Mouse (Mus musculus) MEL-GATA-1-ER (cell line): ENCODE results near the gene Mthfd1l.

Source experiments
- DNase-seq: peaks from one replicate; pipeline ENCODE4 v3.0.0-alpha.2; 2012; ENCODE audit warnings: low read depth; ENCODE audit errors: extremely low read depth

Gene Mthfd1l

DNA sequence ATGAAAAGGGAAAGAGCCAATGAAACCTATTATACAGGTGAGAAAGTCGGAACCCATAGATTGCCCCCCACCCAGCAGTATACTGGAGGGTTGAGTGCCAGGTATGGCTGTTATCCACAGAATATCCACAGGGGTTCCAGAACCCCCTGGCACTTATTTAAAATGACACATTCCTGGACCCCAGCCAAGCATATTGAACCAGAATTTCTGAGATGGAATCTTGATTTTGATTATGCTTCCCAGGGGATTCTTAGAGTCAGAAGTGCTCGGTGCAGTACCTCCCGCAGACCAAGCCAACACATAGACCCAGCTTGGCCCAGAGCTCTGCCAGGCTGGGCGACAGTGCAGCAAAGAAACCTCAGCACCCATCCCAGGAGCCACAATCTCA is 3.7 kb downstream of the Mthfd1l start:
- no peak for DNase-seq

DNA sequence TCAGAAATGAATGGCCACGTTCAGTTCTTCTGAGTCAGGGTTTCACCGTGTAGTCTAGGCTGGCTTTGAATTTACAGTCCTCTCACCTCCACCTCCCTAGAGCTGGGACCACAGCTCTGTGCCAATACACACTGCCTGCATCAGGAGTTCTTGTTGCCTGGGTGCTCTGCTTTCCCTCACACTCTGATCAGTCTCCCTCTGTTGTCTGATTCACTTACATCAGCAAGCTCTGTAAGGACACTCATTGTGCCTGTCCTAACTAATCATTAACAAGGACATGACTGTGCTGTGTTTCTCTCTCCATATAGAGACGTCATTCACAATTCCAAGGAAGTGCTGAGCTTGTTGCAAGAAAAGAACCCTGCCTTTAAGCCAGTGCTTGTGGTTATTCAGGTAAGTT is 5.4 kb downstream of the Mthfd1l start:
- DNase-seq: no peak

DNA sequence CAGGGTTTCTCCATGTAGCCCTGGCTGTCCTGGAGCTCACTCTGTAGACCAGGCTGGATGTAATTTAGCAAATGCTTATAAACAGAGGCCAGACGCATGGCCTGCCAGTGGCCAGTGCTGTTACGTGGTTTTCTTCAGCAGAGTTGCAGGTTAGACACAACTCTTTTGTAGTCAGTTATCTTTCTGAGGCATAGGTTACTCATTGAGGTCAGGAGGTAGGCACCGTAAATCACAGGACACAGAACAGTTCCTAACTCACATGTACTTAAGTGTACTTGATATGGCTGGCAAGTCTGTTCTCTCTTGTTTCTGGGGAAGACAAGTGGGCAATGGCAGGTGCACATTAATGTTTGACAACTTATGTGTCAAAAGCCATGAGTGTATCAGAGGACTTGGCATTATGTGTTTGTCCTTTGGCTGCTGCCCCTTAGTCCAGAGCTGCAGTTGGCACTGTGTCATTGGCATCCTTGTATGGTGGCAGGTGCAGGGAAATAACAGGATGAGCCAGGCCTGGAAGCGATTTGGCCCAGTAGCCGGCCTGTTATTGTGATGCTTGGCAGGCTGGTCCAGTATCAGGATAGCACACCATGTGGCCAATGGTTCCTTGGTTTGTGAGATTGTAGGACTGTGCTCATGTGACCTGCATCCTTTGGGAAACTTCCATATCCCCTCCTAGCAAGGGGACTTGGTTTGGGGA is 6.0 kb downstream of the Mthfd1l start:
- DNase-seq: no peak

DNA sequence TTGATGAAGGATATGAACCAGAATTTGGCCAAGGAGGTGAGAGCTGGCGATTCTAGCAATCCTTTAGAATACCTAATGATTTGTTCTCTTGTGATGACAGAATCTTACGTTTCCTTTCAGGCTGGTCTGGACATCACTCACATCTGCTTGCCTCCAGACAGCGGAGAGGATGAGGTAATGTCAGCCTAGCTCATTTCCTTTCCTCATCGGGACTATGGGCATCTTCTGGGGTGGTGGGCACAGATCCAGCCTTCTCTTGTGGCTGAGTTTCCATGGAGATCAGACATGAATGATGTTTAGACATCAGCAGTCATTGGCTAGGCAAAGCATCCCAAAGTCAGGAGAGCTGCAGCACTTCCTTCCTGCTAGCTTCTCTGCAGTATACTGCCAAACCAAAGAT is 7.3 kb downstream of the Mthfd1l start:
- DNase-seq: no peak

DNA sequence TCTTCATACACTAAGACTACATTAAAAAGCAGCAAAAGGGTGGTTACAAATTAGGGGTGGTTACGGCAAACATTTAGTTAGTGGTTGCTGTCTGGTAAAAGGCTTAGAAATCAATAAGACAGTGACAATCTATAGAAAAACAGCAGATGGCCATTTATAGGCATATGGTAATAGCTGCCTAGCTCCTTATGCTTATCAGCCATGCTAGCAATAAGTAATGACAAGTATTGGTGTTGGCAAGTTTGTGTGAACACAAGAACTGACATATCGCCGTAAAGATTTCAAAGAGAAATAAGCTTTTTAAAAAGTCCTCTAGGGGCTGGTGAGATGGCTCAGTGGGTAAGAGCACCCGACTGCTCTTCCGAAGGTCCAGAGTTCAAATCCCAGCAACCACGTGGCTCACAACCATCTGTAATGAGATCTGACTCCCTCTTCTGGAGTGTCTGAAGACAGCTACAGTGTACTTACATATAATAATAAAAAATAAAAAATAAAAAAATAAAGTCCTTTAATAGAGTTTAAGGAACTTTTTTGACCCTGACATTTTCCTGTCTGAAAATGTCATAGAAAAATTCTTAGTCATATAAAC is 17.5 kb downstream of the Mthfd1l start:
- no peak for DNase-seq

DNA sequence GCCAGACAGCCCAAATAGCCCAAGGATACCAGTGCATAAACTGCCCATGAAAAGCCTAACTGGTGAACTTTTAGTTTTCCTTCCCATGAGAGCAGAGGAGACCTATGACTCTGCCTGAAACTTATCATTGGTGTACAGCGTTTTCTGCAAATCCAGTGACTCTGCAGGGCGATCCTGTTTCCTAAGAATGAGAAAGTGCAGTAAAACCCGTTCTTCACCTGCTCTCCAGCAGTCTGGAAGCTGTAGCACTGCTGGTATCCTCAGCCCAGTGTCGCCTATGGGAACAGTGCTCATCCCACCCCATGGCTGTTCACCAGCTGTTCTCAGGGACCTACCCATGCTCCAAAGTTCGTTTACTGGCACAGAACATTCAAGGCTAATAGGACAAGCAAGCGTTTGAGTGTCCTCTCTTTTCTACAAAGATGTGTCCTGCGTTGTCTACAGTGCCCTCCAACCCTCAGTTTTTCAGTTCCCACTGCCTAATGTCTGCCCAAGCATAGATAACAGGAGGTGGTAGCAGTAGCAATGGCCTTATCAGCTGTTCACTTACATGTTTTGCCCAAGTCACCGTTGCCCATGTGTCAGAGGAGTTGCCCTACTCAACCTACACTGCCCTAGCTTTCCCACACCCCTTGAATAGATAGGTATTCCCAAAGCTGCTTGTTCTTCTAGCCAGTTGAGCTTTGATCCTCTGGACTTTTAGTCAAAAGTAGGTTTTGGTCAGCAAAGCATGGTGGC is 20.6 kb downstream of the Mthfd1l start:
- peak; percentile 25 for DNase-seq

DNA sequence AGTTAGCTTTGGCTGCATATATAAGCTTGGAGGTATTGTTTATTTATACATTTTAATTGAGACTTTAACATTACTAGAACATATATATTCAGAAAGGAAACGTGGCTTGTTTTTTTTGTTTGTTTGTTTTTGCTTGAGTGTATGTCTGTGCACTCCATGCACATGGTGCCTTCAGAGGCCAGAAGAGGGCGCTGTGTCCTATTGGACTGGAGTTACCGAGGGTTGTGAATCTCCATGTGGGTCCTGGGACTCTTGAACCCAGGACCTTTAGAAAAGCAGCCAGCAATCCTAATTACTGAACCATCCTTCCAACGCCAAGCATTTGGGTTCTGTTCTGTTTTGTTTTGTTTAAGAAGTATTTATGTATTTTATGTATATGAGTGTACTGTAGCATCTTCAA is 22.4 kb downstream of the Mthfd1l start:
- no peak for DNase-seq

DNA sequence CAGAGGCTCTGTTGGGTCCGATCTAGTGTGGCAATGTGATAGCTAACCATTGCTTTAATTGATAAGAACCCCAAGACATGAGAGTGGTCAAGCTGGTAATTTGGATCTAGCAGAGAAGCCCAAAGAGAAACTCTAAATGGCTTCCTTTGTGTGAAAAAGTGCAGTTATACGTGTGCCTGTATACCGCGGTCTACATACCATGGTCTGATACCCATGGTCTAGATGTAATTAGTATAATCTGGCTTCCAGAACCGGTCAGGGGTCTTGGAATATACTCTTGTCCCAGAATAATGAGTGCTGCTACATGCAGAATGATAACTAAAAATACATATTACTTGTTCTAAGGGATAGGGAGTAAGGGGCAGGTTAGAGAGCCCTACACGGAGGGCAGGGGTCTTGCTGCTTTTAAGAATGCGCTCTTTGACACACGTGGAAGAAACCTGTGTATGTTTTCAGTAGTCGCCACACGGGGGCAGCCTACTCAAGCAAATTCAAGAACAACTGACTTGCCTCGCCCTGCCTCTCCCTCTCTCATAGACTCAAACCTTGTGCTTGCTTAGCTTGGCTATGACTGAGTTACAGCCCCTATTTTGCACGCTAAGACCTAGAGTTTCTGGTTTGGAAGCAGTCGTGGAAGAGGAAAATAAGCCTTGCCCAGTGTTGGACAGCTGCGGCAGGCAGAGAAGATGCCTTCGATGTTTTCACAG is 23.4 kb downstream of the Mthfd1l start:
- DNase-seq: peak; percentile 39

DNA sequence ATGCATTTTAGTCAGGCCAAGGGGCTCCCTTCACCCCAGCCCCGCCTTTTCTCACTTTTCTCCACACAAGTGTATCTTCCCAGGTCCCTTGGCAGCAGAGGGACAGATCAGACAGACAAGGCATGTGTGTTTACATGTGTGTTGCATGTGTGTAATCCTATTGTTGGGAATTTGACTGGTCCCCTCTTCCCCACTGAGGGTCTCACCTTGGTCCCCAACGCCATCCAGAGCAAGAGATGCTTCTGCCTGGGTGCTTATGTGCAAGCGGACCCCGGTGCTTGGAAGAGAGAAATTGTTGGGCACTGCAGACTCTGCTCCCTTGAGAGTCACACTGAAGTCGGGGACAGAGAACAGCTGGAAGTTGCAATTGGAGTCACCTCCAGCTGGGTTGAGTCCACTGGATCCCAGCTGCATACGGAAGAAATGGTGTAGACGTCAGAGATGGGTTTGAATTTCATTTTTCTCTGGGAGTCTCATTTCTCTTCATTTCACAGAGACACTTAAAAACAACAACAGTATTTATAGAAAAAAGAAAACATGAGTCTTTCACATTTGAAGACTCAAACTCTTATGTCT is 25.0 kb downstream of the Mthfd1l start:
- DNase-seq: no peak

DNA sequence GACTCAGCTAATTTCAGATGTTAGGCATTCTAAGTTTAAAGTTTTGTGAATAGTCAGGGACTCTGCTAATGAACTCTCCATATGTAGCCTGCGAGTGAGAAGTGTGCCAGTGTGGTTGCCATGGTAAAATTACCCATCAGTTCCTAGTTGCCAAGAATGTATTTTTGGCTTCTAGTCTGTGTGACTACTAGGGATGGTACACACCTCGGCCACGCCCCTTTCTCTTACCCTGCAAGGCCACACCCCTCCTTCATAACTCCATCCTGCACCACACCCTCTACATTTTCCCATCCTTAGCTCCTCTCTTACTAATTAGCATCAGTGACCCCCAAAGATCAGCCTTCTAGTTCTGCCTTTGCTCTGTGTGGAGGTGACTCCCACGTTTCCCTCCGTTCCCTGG is 29.8 kb downstream of the Mthfd1l start:
- no peak for DNase-seq

DNA sequence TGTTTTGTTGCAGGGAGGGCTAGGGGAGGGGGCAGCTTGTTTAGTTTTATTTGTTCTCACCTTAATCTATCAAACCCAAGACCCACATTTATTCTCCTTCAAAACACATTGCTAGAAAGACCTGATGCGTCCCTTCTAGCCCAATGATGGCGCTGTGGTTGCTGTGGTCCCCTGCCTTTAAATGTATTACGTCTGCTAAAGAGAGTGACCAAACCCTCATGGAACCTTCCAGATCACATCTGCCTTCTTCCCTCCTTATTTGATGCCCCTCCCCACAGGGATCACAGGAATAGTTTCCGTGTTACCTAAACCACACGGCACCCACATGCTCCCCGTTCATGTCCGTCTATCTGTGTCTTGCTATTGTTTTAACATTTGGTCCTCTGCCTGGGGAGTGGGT is 32.3 kb downstream of the Mthfd1l start:
- no peak for DNase-seq

DNA sequence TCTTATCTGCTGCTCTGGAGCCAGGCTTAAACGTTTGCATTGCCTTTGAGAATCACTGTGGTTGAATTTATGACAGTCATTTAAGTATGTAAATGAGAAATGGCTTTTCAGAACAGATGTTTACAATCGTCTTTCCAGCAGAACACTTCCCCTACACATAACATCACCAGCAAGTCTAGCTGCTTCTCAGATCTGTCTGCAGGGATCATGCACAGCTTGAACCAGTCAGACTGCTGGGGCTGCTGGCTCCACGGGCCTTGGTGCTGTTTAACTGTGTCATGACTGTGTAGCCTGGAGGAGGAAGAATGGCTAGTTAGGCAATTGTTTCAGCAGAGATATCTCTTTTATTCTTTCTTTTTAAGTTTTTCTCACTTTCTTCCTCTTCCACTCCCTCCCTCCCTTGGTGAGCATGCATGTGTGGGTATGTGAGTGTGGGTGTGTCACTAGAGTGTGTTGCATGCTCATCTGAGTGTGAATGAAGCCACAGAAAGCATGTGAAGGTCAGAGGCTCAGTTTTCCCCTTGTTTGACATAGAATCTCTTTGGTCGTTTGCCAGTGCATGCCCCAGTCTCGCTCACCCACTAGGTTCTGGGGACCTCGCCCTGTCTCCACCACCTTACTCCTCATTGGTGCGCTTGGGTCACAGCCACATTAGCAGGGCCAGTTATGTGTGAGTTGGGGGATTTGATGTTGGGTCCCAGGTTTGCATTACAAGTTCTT is 33.5 kb downstream of the Mthfd1l start:
- no peak for DNase-seq

DNA sequence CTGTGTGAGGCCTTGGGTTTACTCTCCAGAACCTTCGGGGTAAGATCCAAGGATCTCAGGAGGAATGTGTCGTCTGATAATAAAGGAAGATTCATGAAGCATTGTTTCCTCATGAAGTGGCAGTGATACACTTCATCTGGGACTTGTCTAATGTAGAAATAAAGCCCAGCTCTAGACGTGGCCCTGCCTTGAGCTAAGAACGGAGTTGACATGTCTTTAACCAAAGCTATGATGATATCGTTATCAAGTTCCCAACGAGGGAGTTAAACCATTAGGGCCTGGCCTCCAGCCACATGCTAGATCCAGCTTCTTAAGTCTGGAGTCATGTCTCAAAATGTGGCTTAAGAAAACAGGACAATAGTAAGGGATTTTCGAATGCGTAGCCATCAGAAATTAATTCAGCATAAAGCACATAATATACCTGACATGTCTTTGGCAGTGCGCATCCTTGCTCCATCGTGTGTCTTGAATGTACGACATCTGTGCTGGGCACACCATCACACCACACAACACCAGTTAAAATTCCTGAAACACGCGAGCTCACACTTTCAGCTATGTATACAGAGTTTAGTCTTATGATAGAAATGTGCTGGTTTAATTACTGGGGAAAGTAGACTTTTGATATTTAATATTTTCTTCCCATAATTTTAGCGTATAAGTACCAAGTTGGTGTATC is 49.8 kb downstream of the Mthfd1l start:
- no peak for DNase-seq

DNA sequence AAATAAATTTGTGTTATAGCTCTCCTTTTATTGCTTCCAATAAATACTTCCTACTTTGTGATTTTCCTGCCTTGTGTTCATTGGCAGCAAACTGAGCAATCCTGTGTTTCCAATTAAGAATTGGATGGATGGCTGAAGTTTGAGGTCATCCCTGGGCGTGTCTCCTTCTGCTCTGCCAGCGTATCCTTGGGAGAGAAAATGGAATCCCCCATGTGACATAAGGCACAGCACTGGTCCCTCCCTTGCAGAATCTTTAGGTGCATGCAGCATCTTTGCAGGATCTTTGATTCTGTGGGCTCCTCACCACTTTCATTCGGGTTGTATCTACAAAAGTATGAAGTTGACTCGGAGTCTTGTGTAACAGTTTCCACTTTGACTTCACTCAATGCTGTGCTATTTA is 53.7 kb downstream of the Mthfd1l start:
- no peak for DNase-seq

DNA sequence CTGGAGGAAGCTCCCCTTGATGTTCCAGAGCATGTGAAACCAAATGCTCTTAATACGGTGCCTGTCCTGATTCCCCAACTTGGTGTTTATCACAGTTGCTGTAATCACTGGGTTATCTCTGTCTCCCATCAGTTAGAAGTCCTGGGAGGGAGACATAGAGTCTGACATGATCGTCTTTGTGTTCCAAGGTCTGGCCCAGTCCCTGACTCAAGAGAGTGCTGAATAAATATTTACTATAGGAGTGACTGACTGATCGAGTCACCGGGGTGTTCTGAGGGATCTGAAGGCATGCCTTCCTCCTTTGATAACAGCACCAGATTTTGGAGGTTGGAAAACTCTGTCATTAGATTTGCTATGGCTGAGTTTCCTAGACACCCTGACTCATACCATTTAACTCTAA is 54.5 kb downstream of the Mthfd1l start:
- DNase-seq: no peak

DNA sequence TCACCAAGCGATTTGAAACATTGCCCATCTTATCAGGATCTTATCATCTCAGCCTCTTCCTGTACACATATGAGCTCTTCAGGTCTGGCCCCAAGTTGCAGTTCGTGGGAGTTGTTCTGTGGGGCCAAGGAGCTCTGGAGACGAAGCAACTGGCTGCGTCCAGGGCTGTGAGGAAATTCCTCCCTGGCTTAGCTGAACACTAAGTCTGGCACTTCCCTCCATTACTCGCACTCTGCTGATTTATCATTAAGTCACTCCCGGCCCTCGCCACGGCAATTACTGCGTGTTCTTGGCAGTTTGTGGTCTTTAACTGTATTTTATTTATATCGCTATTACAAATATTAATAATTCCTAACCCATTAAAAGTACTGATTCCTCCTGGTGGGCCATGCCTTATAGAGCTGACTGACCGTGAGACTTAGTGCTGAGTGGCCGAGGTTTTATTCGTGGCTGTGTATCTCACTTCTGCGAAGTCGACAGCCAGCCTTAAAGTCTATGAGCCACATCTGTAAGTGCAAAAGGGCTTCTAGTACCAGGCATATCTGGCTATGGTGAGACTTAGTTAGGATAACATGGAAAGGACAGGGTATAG is 56.0 kb downstream of the Mthfd1l start:
- DNase-seq: no peak

DNA sequence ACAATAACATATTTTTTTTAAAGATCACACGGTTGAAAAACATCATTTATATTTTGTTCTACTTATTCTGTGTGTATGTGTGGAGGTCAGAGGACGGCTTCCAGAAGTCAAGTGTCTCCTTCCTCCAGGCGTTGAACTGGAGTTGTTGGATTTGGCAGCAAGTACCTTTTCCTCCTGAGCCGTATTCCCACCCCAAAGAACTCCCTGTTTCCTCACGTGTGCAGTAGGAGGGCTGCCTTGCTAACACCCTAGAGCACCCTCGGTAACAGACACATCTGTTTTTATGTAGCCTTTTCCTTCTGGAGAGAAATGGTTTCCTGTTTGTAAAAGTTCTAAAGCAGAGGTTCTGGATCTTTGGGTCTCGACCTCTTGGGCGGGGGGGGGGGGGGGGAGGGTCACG is 60.8 kb downstream of the Mthfd1l start:
- DNase-seq: no peak

DNA sequence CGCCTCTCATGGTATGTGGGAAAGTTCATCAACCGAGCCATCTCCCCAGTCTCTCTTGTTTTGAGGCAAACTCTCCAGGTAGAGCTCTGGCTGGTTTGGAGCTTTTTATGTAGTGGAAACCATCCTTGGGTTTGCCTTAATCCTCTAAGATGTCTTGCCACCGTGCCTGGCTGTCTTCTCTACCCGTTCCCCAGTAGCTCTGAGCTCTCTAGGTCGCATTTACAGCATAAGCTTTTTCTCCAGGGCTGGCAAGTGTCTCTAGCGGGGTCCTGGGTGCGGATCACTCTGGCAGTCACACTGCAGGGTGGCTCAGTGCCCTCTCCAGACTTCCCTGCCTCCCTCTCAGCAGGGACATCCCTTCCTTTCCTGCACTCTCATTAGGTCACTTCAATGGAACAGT is 63.6 kb downstream of the Mthfd1l start:
- no peak for DNase-seq

DNA sequence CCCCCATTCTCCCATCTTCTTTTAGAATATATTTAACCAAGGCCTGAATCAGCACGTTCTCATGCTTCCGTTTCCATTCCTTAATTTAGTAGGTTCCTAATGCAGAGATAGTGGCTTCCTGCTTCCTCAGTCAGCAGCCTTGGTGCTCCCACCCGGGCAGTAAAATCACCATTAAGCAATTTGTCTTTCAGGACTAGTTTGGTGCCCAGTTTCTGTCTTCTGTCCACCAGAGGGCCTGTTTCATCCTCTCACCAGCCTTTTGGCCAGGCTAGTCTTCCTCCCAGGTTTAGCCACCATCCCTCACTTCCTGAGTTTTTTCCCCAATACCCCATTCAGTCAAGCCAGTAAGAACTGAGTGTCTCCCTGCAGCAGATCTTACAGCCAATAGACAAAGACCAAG is 64.1 kb downstream of the Mthfd1l start:
- DNase-seq: no peak

DNA sequence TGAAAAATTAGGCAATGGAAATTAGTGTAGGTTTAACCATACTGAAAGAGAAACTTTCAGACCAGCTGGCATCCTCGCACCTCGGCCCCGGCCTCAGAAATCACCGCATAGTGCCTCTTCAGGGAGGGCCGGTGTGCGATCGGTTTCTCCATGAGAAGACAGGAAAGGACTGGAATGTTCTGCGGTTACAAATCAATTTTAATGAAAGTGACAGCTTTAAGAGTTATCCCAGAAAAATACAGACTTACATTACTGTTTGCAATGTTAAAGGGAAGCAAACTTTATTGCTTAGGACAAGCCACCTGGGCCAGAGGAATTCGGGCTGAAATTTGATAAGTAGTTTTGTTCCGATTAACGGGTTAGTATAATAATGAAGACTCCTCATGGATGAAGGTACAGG is 65.7 kb downstream of the Mthfd1l start:
- DNase-seq: no peak
